Mouse (Mus musculus) adrenal gland, adult (tissue): ENCODE measurements around the gene Arhgap27.

Experiments
- DNase-seq, 2 experiments: peaks; one replicate each; pipeline ENCODE4 v3.0.0; 2022 to 2023; ENCODE audit warnings: low spot score in 1 of 2; ENCODE audit not compliant: inconsistent age in 2 of 2

Arhgap27 gene

DNA sequence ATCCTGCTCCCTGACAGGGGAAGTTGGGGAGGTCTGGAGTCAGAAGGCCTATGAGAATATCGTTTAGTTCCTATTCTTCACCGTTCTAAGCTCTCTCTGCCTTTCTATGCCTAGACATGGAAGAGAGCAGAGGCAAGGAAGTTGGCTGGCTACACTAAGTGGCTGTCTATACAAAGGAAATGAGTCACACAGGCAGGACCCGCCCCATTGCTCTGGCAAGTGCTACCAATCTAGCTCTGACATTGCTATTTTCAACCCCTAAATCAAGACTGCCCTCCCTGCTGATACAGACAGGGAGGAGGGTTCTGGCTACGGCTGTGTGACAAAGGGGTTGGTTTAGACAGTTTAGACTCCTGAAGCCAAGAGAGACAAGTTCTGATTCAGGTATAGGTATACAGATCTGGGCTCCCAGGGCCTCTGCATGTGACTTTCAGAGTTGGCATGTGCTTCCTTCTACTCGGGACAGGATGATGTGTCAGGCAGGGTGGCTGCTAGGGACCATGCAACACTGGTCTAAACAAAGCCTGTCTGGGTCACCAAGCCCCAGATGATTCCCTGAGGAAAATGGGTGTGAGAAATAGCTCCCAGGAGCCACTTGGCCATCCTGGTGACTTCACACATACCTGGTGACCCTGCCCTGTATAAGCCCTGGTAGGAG is 18.6 kb upstream of the Arhgap27 start:
- peak; percentile 83 to 93 for DNase-seq

DNA sequence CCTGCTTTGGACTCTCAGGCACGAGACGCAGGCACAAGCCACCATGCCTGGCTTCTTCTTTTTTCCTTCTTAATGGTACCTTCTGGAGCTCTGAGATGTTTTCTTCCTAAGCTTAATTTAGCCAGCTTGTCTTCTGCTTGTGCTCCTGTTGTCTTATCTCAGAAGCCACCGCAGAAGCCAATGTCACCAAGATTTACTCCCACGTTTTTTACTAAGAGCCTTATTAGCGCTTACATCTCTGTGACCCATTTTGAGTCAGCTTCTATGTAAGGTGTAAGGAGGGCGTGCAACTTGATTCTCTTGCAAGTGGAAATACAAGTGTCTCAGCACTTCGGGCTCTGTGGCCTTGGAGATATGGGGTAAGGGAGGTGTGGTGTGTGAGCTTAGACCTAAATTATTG is 18.0 kb upstream of the Arhgap27 start:
- no peak for DNase-seq

DNA sequence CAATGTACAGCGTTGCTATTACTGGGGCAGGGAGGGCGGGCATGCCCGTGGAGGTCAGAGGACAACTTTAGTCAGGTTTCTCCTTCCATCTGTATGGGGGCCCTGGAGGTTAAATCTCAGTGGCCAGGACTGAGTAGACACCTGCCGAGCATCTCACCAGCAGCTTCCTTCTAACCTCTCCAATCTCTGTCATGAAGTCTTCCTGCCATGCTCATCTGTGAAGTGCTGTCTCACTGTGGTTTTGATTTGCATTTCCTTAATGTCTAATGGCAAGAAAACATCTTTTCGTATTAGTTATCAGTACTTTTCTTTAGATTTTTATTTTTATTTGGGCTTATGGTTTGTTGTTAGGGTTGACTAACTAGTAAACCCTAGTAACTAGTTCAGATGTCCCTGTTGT is 17.0 kb upstream of the Arhgap27 start:
- DNase-seq = no peak

DNA sequence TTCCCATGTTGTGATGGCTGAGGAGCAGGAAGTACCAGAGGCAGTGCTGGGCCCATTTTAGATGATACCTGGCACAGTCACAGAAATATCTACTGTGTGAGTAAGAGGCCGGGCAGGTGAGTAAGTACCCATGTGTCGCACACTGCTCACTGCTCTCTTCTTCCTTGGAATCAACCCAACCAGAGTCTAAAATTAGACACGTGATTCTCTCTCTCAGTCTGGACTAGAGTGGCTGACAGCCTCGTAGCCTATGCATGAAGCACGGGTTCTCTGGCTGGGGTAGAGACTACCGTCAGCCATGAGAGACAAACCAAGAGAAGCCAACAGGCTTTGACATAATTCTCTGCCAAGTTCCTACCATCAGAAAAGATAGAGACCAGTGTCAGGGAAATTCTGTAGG is 14.8 kb upstream of the Arhgap27 start:
- DNase-seq = no peak

DNA sequence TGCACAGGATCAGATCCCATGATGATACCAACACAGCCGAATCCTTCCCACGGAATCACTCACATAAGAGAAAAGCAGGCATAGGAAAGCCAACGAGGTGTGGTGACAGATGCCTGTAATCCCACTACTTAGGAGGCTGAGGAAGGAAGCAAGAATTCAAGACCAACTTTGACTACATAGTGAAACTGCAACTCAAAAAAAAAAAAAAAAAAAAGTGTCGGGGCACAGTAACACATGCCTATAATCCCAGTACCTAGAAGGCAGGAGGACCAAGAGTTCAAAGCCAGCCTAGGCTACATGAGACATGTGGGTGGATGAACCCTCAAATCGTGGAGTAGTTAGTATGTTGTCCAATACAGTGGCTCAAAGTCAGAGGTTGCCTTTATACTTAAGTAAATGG is 12.3 kb upstream of the Arhgap27 start:
- no peak for DNase-seq

DNA sequence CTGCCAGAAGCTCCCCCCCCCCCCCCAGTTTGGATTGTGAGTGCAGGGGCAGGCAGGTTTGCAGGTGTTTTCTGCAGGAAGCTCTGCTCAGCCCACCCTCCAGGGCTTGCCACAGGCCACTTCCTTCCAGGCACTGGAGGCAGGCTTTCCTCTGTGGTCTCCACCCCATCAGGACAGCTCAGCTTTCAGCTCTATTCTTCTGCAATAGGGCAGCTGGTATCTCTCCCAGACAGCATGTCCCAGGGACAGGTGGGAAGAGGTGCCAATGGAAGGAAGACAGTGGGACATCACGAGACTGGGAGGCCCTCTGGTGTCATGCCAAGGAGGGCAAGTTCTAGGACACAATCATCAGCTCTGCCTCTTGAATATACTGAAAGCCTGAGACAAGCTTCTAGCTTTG is 11.8 kb upstream of the Arhgap27 start:
- DNase-seq = no peak

DNA sequence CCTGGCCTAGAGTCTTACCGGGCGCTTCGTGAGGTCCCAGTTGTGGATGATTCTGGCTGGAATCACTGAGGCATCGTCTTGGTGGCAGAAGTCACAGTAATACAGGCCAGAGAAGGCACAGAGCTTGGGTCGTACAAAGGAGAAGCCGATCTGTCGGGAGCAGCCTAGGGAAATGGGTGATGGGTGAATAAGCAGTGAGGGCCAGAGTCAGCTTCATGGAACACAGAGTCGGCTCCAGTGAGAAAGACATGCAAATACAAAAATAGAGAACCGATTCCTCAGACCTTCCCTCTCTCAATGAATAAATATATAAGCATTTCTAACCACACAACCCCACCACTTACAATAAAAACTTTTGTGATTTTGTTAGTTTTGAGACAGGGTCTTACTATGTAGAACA is 10.4 kb upstream of the Arhgap27 start:
- DNase-seq = no peak

DNA sequence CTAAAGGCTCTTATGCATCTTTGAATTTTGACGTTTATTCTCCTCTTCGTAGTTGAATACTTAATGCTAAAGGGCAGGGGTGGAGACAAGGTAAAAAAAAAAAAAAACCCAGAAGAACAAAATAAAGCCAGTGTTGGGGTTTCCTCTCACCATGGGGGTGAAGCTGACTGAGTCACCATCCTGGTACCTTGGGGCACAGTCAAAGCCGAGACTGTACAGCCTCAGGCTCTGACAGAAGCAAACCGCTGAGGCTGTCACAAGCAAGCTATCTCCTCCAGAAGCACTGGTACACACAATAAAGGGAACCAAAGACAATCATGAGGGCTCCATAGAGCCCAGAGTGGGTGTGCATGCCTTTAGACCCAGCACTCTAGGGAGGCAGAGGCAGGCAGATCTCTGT is 9.1 kb upstream of the Arhgap27 start:
- no peak for DNase-seq

DNA sequence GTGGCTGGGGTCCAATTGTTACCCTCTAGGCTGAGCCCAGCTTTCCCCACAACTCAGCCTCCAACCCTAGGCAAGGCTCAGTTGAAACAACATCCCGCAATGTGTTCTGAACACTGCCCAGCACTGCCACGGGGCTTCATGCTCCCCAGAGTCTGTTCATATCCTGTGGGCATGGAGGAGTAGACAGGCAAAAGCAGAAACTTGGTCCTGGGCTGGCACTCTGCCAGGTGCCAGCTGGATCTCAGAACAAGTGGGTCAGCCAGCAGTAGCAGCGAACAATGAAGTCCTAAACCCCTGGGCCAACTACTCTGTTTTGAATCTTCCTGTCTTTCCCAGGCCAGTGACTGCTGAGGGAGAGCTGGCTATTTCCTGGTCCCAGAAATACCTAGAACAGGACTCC is 8.6 kb upstream of the Arhgap27 start:
- peak; percentile 58 to 75 for DNase-seq

DNA sequence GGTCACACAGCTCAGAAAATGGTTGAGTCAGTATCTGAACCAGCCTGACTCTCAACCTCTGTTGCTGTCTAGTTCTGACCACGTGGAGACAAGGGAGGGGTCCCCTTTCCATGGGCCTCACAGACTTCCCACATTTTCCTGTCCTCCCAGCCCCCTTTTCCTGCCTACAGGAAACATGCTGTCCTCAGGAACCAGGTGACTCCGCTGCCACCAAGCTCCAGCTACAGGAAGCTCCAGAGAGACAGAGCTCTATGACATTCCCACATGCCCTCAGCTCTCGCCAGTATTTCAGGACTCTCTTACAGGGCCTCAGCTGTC is 7.7 kb upstream of the Arhgap27 start:
- DNase-seq = peak; percentile 60 to 81

DNA sequence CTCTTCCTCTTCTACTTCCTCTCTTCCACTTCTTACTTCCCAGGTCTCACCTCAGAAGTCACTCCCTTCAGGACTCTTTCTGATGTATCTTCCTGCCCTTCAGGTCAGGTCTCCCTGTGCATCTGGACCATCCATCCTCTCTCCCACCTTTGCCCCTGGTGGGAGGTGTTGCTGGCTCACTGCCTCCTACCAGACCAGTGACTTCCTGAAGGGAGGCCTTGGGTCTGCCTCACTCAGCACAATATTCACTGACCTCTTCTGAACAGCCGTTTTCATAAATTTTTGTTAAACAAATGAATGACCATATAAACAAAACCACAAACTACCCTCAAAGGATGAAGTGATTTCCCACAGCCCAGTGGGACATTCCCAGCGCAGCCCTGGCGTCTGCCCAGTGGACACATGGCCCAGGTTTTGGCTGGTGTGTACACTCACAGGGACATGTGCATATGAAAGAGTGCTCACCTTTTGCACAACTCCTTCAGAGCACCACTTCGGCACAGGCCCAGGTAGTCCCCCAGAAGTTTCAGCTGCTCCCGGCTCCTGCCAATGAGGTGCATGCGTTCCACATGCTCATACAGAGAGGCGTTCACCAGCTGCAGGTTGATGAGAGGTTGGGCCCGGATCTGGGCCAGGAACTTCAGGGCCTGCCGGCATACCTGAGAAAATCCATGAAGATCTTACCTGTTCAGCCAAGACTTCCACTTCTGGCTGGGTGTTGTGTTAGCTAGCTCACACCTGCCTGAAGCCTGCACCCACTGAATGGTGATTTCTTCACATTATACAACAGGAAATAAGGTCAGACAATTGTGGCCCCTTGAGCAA is 7.1 kb upstream of the Arhgap27 start:
- DNase-seq = no peak

DNA sequence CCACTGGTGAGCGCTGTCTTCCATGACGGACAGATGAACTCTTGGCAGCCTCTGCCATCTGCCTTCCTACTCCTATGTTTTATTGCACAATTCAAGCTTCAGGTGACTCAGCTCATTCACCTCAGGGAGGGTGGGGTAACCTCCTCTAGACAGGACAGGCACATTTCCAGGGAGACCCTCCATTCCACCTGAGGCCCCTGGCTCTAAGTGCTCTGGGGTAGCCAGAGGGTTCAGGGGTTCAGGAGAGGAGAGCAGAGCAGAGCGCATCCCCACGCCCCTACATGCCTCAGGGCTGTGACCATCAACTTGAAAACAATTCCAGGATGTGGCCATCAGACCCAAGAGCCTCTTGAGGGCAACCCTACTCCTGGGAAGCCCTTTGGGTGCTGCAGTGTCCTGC is 2.0 kb upstream of the Arhgap27 start:
- no peak for DNase-seq

DNA sequence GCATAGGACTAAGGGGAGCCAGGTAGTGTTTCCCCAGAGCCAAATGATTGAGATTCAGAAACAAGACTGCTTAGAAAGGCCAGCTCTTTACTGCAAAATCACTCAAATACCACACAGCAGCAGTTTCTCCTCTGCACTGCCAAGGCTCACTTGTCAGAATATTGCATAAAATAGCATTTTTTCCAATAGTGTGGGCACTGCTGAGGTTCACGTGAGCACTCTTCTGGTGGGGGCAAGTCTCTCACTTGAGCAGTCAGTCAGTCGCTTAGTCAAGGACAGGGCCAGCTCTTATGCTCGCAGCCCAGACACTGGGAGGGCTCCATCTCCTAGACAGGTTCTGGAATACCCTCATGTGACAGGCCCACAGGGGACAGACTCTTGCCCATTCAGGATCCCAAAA is 1.5 kb upstream of the Arhgap27 start:
- DNase-seq = no peak

DNA sequence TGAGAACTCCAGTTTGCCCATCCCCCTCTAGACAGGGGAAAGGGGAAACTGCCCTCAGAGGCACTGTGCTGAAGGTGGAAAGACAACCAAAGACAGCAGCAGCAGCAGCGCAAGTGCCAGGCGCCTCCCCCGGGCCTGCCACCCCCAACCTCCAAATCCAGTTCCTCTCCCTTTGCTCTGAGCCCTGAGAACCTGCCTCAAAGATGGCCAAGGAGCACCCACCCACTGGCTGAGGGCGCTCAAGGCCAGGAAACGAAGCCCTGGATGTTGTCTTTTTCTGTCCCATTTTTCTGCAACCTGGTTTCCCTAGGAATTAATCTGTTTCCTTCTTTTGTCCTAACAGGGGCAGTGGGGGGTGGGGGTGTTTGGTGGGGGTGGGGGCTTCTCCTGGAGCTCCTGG is 843 bp upstream of the Arhgap27 start:
- DNase-seq = no peak

DNA sequence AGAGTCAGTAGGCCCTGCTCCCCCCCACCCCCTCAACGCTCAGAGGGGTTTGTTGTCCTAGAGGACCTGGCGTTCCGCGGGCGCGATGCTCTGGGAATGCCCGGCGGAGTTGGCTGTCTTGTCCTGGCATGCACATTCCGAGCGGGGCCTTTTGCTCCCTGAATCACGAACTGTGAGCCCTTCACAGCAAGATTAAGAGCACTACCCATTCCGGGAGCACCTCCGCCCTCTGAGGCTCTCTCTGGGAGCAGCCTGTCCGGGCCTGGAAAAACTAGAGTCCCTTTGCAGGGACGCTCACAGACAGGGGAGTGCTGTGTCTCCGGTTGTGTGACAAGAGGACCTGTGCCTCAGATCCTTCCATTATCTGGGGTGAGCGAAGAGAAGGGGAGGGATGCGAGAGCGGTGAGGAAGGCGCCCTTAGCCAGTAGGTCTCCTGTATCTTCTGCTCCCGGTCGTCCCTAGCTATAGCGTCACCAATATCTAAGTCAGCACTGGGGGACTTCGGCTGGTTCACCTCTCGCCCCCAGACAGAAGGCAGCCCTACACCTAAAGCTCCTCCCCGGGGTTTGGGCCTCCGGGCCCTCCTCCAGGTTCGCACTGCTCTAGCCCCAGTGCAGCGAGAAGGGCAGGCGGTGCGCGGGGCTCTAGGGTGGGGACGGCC is 841 bp downstream of the Arhgap27 start:
- DNase-seq = peak; percentile 55 to 76

DNA sequence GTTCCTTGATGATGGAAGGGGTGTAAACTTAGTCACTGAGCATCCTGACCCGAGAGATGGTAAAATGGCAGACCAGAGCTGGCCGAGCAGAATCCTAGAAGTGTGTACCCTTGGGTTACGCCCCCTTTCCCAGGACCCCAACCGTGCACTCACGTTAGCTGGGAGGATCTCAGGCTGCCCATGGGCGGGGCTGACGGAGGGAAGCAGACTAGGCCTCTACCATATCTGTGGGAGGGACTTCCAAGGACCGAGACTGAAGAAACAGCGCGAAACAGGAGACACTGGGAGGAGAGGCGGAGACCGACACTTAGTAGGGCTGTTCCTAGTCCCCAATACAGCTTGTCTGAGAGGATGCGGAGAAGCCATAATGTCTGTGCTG is 1.4 kb downstream of the Arhgap27 start:
- DNase-seq = peak in 1 of 2 experiments; percentile 59

DNA sequence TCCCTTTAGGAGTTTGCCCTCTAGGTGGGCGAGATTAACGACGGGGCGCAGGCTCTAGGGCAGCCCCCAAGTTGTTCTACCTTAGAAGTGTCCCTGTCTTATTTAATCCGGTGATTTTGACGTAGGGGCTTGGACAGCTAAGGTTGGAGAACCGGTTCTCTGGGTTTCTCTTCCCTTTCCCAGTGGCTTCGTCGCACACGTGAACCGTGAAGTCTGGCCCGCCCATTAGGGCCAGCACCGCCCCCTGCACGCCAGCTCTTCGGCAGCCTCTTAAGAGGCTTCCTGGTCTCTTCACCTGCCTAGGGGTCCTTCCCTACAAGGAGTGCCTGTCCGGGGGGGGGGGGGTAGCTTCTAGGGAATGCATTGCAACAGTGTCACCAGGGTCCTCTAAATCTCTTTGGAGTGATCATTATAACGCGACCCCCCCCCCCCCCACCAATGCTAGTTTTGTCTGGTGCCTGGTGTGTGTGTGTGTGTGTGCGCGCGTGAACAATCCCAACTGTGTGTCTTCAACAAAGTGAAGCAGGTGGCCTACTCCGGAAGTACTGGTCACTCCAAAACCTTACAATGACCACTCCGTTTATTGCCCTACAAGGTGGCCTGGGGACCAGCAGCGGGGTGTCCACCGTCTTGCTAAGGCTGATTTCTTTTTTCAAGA is 2.0 kb downstream of the Arhgap27 start:
- no peak for DNase-seq

DNA sequence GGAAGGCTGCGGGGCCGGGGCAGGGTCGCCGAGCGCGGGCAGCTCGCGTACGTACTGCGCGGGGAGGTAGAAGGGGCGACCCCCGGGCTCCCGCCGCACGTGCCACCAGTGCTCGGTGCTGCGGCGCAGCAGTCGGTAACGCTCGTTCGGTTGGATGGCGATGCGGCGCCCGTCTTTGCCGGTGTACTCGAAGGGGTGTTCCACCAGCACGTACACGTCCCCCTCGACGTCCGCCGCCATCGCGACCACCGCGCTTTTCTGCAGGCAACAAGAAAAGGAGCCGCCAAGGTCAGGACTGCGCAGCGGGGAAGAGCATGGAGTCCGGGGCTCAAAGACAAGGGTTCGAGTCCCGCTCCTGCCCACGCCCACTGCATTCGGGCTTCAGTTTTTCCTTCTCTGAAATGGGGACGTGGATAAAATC is 2.8 kb downstream of the Arhgap27 start:
- DNase-seq = no peak

DNA sequence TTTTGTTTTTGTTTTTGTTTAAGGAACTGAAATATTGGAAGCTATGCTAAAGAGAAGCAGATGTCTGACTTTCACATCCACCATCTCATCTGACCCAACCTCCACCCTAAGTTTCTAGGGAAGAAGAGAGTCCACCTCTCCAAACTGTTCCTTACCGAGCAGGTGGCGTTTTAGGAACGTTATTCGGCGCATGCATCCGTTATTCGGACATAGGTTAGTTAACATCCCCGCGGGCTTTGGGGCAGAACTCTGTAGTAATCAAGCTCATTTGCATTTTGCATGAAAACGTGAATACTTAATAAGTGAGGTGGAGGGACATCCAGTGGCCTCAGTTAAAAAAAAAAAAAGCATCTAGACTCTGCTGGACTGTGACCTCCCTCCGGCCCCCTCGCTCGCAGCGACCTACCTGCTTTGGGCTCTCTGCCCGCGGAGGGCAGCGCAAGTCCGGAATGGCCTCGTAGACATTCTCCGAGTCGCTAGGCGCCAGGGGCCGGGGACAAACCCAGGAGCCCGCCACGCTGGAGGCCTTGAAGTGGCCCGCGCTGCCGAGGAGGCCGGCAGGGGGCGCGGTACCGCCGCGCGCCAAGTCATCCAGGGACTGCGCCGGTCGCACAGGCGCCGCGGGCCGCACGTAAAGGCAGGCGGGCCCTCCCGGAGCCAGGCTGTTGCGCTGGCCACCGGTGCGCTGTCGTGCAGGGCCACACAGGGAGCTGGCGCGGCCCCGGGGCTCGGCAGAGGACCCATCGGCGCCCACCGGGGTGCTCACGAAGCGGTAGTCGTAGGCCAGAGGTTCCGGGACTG is 3.5 kb downstream of the Arhgap27 start:
- DNase-seq = peak; percentile 90 to 95

DNA sequence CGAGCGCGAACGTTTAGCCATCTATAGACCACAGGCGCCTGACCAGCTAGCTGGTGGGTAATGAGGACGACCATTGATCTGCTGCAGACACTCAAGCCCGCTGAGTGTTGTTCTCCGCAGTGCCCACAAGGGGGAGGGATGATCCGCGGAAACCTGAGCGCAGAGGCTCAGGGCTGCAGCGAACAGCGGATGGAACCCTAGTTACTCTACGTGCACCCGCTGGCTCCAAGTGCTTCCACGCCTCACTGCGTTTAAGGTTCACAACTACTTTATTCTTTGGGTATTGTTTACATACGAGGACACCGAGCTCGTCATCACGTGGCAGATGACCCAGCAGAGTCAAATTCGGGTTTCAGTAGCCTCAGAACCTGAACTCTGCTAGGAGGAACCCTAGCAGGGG is 4.4 kb downstream of the Arhgap27 start:
- DNase-seq = peak; percentile 79 to 92

DNA sequence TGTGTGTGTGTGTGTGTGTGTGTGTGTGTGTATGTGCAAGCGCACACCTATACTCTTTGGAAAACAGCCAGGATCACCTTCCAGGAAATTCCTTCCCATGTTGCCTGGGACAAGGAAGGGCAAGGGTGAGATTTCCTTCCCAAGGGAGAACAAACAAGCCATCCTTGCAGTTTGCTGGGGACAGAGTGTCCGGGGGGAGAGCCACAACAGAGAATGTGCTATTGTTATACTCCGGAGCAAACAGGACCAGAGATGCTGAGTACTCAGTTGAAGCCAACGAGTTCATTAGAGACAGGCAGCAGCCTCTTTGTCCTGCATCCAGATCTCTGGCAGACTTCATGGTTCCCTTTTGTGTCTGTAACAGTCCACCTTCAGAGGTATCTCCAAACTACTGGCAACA is 5.2 kb downstream of the Arhgap27 start:
- peak in 1 of 2 experiments; percentile 64 for DNase-seq
